Mouse (Mus musculus) thymus, adult 2 months (tissue): ENCODE data around the gene Slc5a9.

Source experiments
- CTCF ChIP-seq: fragments of 200-500 bp; IDR thresholded peaks from 2 replicates; pipeline ENCODE4 v1.5.1; 2012; ENCODE audit warnings: mild to moderate bottlenecking, control low read depth, low read length, moderate library complexity, borderline replicate concordance; ENCODE audit not compliant: control insufficient read depth, poor library complexity, insufficient read depth; ENCODE audit errors: extremely low read depth
- POLR2A ChIP-seq: fragments of 200-500 bp; IDR thresholded peaks from 2 replicates; pipeline ENCODE4 v1.6.1; 2012; ENCODE audit warnings: mild to moderate bottlenecking, low read length, control low read depth, moderate library complexity; ENCODE audit not compliant: control insufficient read depth, poor library complexity, insufficient read depth; ENCODE audit errors: extremely low read depth

GRCm38 (mm10) chr4:111880112-111880875 is 22.4 kb downstream of the Slc5a9 start:
- TF ChIP-seq CTCF: no peak
- no peak for TF ChIP-seq POLR2A
